Mouse (Mus musculus) E14TG2a.4 (cell line): Measurements from ENCODE around the gene Pla2g2c.

ENCODE experiments used
- CTCF ChIP-seq: conservative IDR thresholded peaks from 2 replicates; pipeline ENCODE4 v1.5.1; 2014; ENCODE audit warnings: low read length
- POU5F1 ChIP-seq: IDR thresholded peaks from 2 replicates; pipeline ENCODE4 v1.6.1; 2014; ENCODE audit warnings: low read length, borderline replicate concordance

DNA sequence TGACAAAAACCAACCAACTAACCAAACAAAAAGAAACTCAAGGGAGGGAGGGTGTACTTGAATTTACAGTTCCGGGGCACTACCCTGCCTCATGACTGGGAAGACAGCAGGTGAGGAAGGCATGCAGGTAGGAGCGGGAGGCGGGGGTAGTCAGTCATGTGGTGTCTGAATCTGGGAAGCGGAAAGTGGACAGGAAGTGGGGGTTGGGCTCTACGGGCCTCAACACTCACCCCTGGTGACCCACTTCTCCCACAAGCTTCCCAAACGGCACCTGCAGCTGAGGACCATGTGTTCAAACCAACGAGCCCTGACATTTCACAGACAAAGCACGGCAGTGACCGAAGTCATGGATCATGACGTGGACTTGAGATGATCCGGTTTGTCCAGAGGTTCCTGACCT, 12.5 kb upstream of the Pla2g2c start:
- TF ChIP-seq CTCF = no peak
- TF ChIP-seq POU5F1 = no peak
